ENCODE assay signal across 12 mouse cellular contexts in the genomic region with DNA sequence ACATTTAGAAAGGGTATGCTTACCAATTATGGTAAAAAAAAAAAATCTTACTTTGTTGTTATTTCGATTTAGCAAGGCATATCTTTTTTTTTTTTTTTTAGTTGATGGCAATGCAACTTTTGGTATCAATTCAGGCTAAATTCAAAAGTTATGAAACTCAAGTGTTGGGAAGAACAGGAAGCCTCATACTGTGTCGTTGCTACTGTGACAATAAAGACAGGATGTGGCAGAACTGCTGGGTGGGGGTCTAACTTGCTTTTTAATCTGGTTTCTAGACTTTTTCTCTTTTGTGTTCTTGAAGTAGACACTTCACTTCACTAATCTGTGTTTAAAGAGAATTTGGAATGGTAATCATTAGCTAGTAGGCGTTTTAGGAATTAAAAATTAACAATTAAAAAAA.
"Had no signal": no experiment of that assay in that cellular context is flagged by ENCODE, and none has a peak within 500 bp of the region (broad histone marks: within the 10 kb centered on the region; RNA-seq: fewer than 3 reads in every experiment).

No protein-coding gene starts in this region.

- H3K36me3 ChIP-seq: limb, embryonic 15.5 days; liver, embryonic 12.5 days; midbrain, embryonic 12.5 days; stomach, embryonic 15.5 days had no signal

- H3K27ac ChIP-seq: limb, embryonic 15.5 days; liver, embryonic 12.5 days; midbrain, embryonic 12.5 days; stomach, embryonic 15.5 days had no signal

- H3K4me3 ChIP-seq: limb, embryonic 15.5 days; liver, embryonic 12.5 days; midbrain, embryonic 12.5 days; stomach, embryonic 15.5 days had no signal

- H3K27me3 ChIP-seq: limb, embryonic 15.5 days; liver, embryonic 12.5 days; midbrain, embryonic 12.5 days; stomach, embryonic 15.5 days had no signal

- DNase-seq: kidney, adult 18-20 months; kidney, postnatal 10 days; lung, embryonic 14.5 days; lung, postnatal 10 days; lung, postnatal 4 days; right cerebral cortex, postnatal 14 days; thymus, postnatal 4 days had no signal

- ATAC-seq: liver, embryonic 12.5 days; midbrain, embryonic 16.5 days had no signal

- H3K4me1 ChIP-seq: limb, embryonic 15.5 days; liver, embryonic 12.5 days; midbrain, embryonic 12.5 days; stomach, embryonic 15.5 days had no signal
